Mouse (Mus musculus) induced T-regulatory cell, adult 2 months (primary cell): ENCODE measurements at regions not wholly inside any gene's neighbourhood (a gene's known extent, or its start where the extent isn't known, plus 50 kb on each side); places are given as distances from the start of the nearest gene placed in this dataset.
A peak's percentile ranks its signal among the peaks of the same experiment; 100 is the strongest.
"Not testable (repeated sequence)": the region's sequence is repeated elsewhere in the genome, so short reads cannot be mapped to it uniquely, and the experiment has no call there.

Experiments used
- DNase-seq: peaks from one replicate; pipeline ENCODE4 v3.0.0-alpha.2; 2012; ENCODE audit warnings: low read depth

DNA sequence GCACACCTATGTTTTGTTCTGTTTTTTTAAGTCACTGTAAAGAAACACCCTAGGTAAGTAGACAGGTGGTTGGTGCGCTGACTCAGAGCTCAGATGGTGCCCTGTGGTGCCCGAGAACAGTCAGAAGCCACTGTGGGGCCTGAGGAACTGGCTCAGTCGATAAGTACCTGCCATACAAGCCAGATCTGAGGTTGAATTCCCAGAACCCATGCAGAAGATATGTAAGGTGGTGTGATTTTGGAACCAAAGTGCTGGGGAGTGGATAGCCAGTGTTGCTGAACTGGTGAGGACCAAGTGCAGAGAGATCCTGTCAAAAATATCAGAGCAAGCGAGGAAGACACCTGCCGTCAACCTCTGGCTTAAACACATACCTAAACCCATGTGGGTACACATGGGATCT lies 65.4 kb downstream of the Chst1 start:
- no peak for DNase-seq

GRCm38 (mm10) chr2:92667192-92667591 lies 67.7 kb downstream of the Chst1 start:
- no peak for DNase-seq

- no peak for DNase-seq
These were observed 68.2 kb downstream of the Chst1 start for GRCm38 (mm10) chr2:92667756-92668155.

DNA sequence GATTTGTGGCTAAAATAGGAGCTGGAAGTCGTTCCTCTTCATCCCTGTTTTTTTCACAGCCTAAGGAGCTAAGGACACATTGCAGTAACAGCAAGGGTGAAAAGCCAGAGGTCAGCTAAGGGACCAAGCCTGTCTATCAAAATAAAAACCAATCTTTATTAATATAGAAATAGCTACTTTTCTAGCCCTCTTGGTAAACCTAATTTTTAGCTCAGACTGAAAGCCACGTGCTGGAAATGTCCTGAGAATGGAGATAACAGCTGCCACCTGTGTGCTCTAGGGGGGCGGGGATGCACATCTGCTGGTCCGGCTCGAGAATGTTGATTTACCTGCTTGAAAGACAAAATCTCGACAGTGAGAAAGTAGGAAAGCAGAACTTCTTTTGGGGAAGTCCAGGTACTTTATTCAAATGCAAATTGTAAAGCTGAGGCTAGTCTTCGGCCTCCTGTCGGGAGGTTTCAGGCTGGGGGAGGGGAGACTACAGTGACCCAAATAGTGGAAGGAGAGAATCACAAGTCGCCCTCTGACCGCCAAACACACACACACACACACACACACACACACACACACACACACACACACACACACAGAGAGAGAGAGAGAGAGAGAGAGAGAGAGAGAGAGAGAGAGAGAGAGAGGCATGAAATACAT lies 70.0 kb downstream of the Chst1 start:
- not testable (repeated sequence) for DNase-seq

DNA sequence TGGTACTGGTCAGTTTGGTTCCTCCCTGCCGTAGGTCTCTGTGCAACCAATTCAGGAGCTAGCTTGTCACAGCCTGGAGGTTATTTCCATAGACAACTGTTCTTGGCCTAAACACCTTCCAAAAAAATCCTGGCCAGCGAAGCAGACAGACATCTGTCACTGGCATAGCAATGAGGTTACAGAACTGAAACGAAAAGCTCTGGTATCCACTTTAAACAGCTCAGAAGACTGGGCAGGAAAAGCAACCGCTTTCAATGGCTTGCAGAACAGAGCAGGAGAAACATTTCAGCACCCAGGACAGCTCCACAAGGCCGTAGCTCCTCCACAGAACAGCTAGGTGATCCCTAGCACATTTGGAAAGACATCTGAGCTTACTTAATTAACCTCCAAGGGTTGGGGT lies 72.1 kb downstream of the Chst1 start:
- DNase-seq: peak; percentile 32

DNA sequence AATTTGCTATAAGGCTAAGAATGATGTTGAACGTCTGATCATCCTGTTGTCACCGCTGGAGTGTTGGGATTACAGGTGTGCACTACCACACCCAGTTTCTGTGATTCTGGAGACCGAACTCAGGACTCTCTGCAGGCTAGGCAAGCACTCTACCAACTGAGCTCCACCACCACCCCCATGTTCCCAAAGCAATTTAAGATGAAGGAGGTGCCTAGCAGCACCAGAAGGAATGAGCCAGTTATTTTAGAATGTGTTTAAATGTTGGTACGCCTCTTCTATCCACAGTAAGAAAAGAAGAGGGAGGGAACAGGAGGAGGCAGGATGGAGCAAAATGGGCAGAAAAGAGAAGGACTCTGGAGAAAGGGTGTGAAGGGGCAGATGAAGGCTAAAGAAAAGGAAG lies 72.6 kb downstream of the Chst1 start:
- no peak for DNase-seq

DNA sequence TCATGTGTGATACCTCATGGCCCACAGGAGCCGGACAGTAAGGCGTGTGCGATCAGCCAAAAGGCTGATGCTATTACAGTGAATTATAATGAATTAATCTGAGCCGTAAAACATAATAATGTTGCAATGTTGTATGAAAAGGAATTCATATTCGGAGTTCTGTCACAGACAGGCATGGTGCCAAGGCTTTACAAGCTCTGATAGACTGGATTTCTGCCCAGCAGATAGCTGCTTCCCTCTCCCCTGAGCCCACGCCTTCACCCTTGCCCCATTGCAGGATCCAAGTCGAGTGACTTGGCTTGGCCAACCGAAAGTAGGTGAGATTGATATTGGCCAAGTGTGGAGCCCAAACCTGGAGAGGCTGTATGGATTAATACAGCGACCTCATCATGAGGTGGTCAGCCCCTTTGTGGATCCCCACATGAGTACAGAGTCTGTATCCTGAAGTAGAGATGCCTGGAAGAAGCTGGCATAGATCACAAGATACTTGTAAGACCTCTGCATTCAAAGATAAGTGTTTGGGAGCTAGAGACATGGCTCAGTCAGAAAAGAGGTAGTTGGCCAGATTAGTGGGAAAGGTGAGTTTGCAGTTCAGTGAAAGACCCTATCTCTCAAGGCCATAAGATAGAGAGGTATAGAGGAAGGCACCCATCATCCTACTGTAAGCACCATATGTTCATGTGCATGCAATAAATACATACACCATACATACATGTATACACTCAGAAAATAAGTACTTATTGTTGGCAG lies 73.7 kb downstream of the Chst1 start:
- no peak for DNase-seq

GRCm38 (mm10) chr2:92673931-92674330 lies 74.4 kb downstream of the Chst1 start:
- no peak for DNase-seq

DNA sequence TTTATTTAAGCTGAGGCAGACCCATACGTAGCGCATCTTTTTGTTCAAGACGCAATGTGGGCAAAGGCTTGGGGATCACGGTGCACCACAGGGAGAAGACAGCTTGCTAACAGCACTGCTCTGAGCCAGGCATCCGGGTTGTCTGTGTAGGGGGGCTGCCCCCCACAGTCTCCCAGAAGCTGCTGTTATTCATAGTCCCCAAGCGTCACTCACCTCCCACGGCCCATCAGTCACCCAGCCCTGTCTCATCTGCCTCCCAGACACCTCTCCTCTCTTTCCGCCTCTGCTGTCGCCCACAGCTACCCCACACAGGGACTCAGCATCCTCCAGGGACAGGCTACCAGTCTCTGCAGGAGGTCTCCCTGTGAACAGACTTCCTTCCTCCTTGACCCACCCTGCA lies 75.7 kb downstream of the Chst1 start:
- DNase-seq: no peak

DNA sequence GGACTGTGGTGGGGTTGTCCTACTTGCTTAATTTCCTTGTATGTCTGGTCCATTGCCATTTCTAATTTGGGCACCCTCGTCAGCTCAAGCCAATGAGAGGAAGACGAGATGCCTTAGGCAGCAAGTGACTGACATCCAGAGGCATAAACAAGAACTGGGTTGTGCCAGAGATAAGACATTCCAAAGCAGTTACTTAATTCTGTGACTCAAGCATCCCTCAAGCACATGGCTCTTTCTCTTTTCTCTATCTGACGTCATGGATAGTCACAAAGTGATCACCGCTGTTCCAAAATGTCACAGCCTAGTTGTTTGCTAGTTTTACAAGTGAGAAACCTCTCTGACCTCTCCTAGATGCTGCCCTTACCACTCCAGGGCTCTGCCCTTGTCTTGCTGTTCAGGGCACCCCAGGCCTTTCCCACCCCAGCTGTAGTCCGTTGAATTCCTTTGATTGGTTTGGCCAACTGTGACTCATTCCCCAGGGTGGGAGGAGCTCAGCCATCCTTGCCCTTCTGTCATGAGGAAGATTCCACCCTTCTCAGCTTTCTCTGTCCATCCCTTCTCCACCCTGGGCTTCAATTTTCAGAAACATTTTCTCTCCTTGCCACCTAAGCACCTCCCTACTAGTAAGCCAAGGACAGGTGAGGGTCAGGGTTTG lies 78.9 kb downstream of the Chst1 start:
- no peak for DNase-seq

- no peak for DNase-seq
These were observed 79.6 kb downstream of the Chst1 start for GRCm38 (mm10) chr2:92678999-92679704.

DNA sequence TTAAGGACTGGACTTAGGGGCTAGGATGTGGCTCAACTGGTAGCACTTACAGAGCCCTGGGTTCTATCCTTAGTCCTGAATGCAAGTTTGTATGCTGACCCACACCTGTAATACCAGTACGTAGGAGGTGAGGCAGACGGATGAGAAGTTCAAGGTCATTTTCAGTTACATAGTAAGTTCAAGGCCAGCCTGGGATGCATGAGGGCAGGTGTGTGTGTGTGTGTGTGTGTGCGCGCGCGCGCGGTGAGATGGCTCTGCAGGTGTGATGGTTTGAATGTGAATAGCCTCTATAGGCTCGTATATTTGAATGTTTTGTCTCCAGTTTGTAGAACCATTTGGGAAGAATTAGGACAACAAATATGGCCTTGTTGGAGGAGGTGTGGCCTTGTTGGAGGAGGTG lies 82.7 kb downstream of the Chst1 start:
- no peak for DNase-seq

DNA sequence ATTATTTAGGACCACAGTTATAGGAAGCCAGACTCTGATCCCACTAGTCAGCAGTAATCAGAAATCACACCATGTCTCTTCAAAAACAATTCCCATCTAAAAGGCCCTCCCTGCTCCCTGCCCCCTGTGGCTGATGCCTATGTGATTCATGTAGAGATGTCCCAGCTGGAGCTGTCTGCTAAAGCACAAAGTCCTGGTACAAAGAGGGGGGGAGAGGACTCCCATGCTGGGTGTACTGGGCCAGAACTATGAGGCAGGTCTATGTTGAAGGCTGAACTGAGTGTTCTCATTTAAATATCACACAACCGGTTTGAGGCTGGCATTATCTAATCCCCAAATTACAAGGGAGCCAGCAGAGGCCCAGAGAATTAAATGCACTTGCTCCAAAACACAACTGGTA lies 88.2 kb downstream of the Chst1 start:
- no peak for DNase-seq

GRCm38 (mm10) chr2:92689203-92689602 lies 89.7 kb downstream of the Chst1 start:
- DNase-seq: no peak

DNA sequence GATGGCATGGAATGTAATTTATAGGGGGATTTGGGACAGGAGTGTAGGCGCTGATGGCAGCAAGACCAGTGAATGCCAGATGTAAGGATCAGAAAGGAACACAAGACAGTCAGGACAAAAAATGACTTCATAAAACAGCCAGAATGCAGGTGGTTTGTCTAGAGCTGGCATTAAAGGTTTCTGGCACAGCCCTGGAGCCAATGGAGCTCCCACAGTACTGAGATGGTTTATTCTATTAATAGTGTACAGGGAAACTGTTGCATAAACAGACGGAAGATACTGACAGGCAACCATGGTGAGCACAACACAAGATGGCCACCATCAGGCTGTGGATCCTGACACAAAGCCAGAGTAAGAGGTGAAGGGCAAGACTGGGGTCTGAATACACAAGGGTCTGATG lies 90.8 kb downstream of the Chst1 start:
- DNase-seq: no peak

GRCm38 (mm10) chr2:92691438-92691837 lies 91.9 kb downstream of the Chst1 start:
- DNase-seq: no peak

DNA sequence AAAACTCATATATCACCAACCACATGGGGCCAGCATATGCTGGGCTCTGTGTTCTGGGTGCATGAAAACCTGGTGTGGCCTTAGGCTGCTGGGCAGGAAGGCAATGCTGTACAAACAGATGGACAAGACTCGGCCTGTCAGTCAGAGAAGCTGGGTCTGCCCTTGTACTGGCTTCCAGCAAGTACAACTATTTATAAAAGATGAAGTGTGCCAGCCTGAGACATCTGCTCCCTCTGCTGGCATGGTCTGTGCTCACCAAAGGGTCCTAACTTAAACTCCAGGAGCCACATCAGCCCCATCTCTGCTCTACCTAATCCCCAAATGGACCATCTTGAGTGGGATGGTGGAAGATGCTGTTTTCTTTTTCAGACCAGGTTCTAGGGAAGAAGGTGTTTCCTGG lies 93.1 kb downstream of the Chst1 start:
- no peak for DNase-seq

GRCm38 (mm10) chr2:92693024-92693423 lies 93.5 kb downstream of the Chst1 start:
- DNase-seq: no peak

GRCm38 (mm10) chr2:92694797-92695196 lies 95.3 kb downstream of the Chst1 start:
- no peak for DNase-seq

- no peak for DNase-seq
These were observed 96.4 kb downstream of the Chst1 start for GRCm38 (mm10) chr2:92695869-92696268.

DNA sequence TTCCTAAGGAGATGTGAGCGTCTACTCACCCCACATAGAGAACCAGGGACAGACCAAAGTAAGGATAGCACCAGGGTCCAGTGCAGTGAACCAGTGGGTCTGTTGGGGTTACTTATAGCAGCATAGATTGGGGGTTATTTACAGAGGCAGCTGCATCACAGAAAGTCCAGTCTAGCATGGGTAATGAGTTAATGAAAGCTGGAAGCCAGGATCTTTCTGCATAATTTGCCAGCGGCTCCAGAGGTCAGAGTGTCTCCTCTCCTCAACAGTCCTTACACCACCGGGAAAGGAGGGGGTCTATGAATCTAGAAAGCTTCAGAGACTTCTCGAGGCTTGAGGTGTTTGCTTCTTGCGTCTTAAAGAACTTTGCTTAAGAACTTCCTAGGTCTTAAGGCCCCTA lies 98.2 kb downstream of the Chst1 start:
- no peak for DNase-seq

DNA sequence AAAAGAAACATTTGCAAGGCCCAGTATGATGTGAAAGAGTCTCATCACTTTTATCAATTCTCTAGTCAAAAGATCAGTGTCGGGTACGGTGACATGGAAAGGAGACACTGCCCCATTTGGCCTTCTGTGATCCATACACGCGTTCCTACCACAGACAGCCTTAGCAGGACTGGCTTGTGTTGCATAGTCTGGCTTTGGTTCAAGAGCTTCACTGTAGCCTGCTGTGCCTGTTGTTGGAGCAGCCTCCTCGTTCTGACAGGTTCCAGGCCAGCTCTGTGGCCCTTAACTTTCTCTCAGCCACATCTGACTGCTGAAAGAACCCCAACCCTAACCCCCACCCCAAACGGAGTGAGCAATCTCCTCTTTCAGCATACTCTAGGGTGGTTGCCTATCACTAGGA lies 99.9 kb downstream of the Chst1 start:
- no peak for DNase-seq

DNA sequence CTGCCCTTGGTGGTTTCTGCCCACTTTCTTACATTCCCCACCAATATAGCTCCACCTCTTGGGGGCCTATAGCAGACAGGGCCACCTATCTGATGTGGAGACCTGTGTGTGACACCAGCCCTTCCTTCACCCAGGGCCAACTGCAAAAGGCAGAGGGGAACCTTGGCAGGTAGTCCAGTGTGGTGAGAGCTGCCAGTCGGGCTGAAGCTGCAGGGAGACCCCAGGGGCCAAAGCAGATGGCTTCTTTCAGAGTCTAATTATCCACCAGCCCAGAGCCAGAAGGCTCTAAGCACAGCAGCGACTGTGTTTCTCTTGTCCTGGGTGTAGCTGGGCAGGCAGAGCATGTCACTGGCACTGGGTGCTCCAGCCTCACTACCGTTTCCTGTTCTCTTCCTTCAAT lies 104.5 kb downstream of the Chst1 start:
- DNase-seq: no peak
